Mouse (Mus musculus) liver, embryonic 12.5 days (tissue): ENCODE results near the gene Gm29554. TPM values are rescaled to one million over a fixed set of nuclear protein-coding genes. Genes with fewer than 3 reads are reported as not detected.
"Not testable (repeated sequence)": the region's sequence is repeated elsewhere in the genome, so short reads cannot be mapped to it uniquely, and the experiment has no call there.

Experiments
- ATAC-seq: fragments of 200-750 bp; cut with Nextera tagmentation; 2 replicates; pipeline ENCODE4 v1.8.0; 2017; ENCODE audit warnings: moderate number of reproducible peaks, mild to moderate bottlenecking, moderate library complexity
- H3K27ac ChIP-seq: fragments of 300-500 bp; sonication (generic); 2 replicates; pipeline ENCODE4 v1.5.1; 2016; ENCODE audit warnings: mild to moderate bottlenecking
- H3K27me3 ChIP-seq: fragments of 300-500 bp; sonication (generic); replicated peaks from 2 replicates; pipeline ENCODE4 v1.6.1; 2016; ENCODE audit warnings: mild to moderate bottlenecking, moderate library complexity
- H3K36me3 ChIP-seq: fragments of 300-500 bp; sonication (generic); 2 replicates; pipeline ENCODE4 v1.6.1; 2016; ENCODE audit warnings: mild to moderate bottlenecking, moderate library complexity
- H3K4me1 ChIP-seq: fragments of 300-500 bp; sonication (generic); 2 replicates; pipeline ENCODE4 v1.6.1; 2016
- H3K4me2 ChIP-seq: fragments of 300-500 bp; sonication (generic); 2 replicates; pipeline ENCODE4 v1.6.1; 2016; ENCODE audit warnings: mild to moderate bottlenecking, moderate library complexity
- H3K4me3 ChIP-seq: fragments of 300-500 bp; sonication (generic); 2 replicates; pipeline ENCODE4 v1.5.1; 2016; ENCODE audit warnings: mild to moderate bottlenecking, moderate library complexity
- H3K9ac ChIP-seq: fragments of 300-500 bp; sonication (generic); 2 replicates; pipeline ENCODE4 v1.6.1; 2016; ENCODE audit warnings: mild to moderate bottlenecking, moderate library complexity
- H3K9me3 ChIP-seq: fragments of 300-500 bp; sonication (generic); replicated peaks from 2 replicates; pipeline ENCODE4 v1.6.1; 2016; ENCODE audit warnings: mild to moderate bottlenecking, moderate library complexity
- WGBS: fragments of 180-500 bp; shearing (Covaris S2); methylation state at CpG from one replicate; pipeline ENCODE4 v1.1.7; 2016; ENCODE audit not compliant: insufficient replicate concordance; 5-methylcytosine and 5-hydroxymethylcytosine counted together
- polyA plus RNA-seq: library from polyadenylated mRNA; unstranded; fragments of >200 nt; fragmentation: Nextera tagmentation; extraction: Ambion mirVana; gene quantifications from 2 replicates; pipeline ENCODE4 v1.2.1, GENCODE M21; 2016

The Gm29554 gene
- not detected in 2 replicates for polyA plus RNA-seq

DNA sequence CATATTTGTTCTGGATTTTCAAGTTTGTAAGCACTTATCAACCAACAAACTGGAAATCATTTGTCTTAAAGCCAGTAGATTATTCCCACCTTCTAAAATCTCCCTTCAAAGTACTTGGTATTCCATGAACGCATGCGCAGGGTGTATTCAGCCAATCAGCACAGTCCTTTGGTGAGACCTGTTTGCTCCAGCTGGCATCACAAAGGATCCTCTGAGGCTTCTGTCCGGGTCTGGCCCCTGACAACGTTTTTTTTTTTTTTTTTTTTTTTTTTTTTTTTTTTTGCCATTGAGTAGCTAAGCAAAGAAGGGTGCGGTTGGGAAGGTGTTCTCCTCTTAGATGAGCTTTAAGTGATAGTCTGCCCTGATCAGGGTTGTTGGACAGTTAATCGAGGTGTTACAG lies at the start of gene Gm29554:
TSS of gene Gm29554 (plus strand) at position 301 of the 400 bp plus-strand sequence.
- not testable (repeated sequence) for H3K4me2 ChIP-seq, H3K36me3 ChIP-seq, H3K9me3 ChIP-seq, H3K27ac ChIP-seq, H3K9ac ChIP-seq, H3K4me1 ChIP-seq, ATAC-seq, H3K27me3 ChIP-seq, H3K4me3 ChIP-seq
- WGBS, result no CpG with 5 or more reads among the region's 6 CpGs

Other genes starting within 250 kb of the Gm29554 start
- not detected in 2 replicates for gene Gm20812, start 108.0 kb downstream of the Gm29554 start, polyA plus RNA-seq